Mouse (Mus musculus) limb, embryonic 11.5 days (tissue): ENCODE measurements around the gene Abhd17c. TPM values are rescaled to one million over a fixed set of nuclear protein-coding genes. Genes with fewer than 3 reads are reported as not detected.

Experiments used
- ATAC-seq: fragments of 200-750 bp; cut with Nextera tagmentation; 2 replicates; pipeline ENCODE4 v1.8.0; 2017; ENCODE audit warnings: low read depth; ENCODE audit not compliant: insufficient number of reproducible peaks, low FRiP score, low TSS enrichment
- DNase-seq: peaks from one replicate; pipeline ENCODE4 v3.0.0-alpha.2; 2015; ENCODE audit warnings: low spot score
- H3K27ac ChIP-seq: fragments of 300-500 bp; sonication (generic); replicated peaks from 2 replicates; pipeline ENCODE4 v1.5.1; 2014; ENCODE audit warnings: low read depth, mild to moderate bottlenecking, low read length
- H3K27me3 ChIP-seq: fragments of 300-500 bp; sonication (generic); 2 replicates; pipeline ENCODE4 v1.6.1; 2014; ENCODE audit warnings: mild to moderate bottlenecking, low read length, mixed read lengths; ENCODE audit not compliant: control insufficient read depth, insufficient read depth
- H3K36me3 ChIP-seq: fragments of 300-500 bp; sonication (generic); 2 replicates; pipeline ENCODE4 v1.6.1; 2014; ENCODE audit warnings: mild to moderate bottlenecking, low read length, moderate library complexity, mixed read lengths; ENCODE audit not compliant: control insufficient read depth, insufficient read depth
- H3K4me1 ChIP-seq: fragments of 300-500 bp; sonication (generic); 2 replicates; pipeline ENCODE4 v1.6.1; 2014; ENCODE audit warnings: low read length, mixed read lengths; ENCODE audit not compliant: control insufficient read depth, insufficient read depth
- H3K4me2 ChIP-seq: fragments of 300-500 bp; sonication (generic); 2 replicates; pipeline ENCODE4 v1.6.1; 2014; ENCODE audit warnings: low read depth, mild to moderate bottlenecking, moderate library complexity; ENCODE audit not compliant: severe bottlenecking
- H3K4me3 ChIP-seq: fragments of 300-500 bp; sonication (generic); 2 replicates; pipeline ENCODE4 v1.5.1; 2014; ENCODE audit warnings: low read depth, low read length
- H3K9ac ChIP-seq: fragments of 300-500 bp; sonication (generic); 2 replicates; pipeline ENCODE4 v1.6.1; 2014; ENCODE audit warnings: mild to moderate bottlenecking, low read length
- H3K9me3 ChIP-seq: fragments of 300-500 bp; sonication (generic); 2 replicates; pipeline ENCODE4 v1.6.1; 2016; ENCODE audit warnings: low read length; ENCODE audit not compliant: control insufficient read depth
- WGBS: fragments of 180-500 bp; shearing (Covaris S2); extraction: QIAGEN DNeasy Blood & Tissue Kit; methylation state at CpG from one replicate; pipeline ENCODE4 v1.1.7; 2014; 5-methylcytosine and 5-hydroxymethylcytosine counted together
- polyA plus RNA-seq: library from polyadenylated mRNA; unstranded; fragments of >200 nt; fragmentation: Nextera tagmentation; extraction: Ambion mirVana; gene quantifications from 2 replicates; pipeline ENCODE4 v1.2.1, GENCODE M21; 2014

Gene Abhd17c
- 51.8 and 57.1 TPM in 2 replicates for polyA plus RNA-seq

- WGBS: under 1% methylated on average over 88 of the region's 109 CpGs
- Histone ChIP-seq H3K9me3 (no peaks in the 10 kb centered on the region), H3K27ac (peak within 1 kb of the TSS; percentile 90), H3K4me3 (peak within 1 kb of the TSS; percentile 76), H3K36me3 (no peaks in the 10 kb centered on the region), H3K4me1 (peaks cover 12% of the 10 kb centered on the region), H3K9ac (peak within 1 kb of the TSS; percentile 94), H3K4me2 (peak within 1 kb of the TSS; percentile 66), H3K27me3 (no peaks in the 10 kb centered on the region)
- ATAC-seq: peak; percentile 75
- peak; percentile 77 for DNase-seq
Measured at GRCm38 (mm10) chr7:84151001-84151959, at the start of gene Abhd17c. Abhd17c (minus strand) TSS chr7:84151893.

GRCm38 (mm10) chr7:84197208-84197860 lies 45.6 kb upstream of the Abhd17c start:
- Histone ChIP-seq H3K27ac (no peak overlapping the region), H3K4me1 (no peaks in the 10 kb centered on the region), H3K9ac (no peak overlapping the region), H3K9me3 (no peaks in the 10 kb centered on the region), H3K27me3 (no peaks in the 10 kb centered on the region), H3K4me3 (no peak overlapping the region), H3K36me3 (no peaks in the 10 kb centered on the region), H3K4me2 (no peak overlapping the region)
- no peak for DNase-seq
- no peak for ATAC-seq
- WGBS: 85% methylated on average over 6 of the region's 6 CpGs

- H3K27ac ChIP-seq: no peak overlapping the region
- no peak overlapping the region for H3K9ac ChIP-seq
- no peaks in the 10 kb centered on the region for H3K27me3 ChIP-seq
- no peaks in the 10 kb centered on the region for H3K36me3 ChIP-seq
- ATAC-seq (no peak), DNase-seq (no peak)
- no peak overlapping the region for H3K4me3 ChIP-seq
- H3K9me3 ChIP-seq: no peaks in the 10 kb centered on the region
- WGBS: 84% methylated on average over 6 of the region's 6 CpGs
- H3K4me2 ChIP-seq: no peak overlapping the region
- H3K4me1 ChIP-seq: no peaks in the 10 kb centered on the region
Measured at GRCm38 (mm10) chr7:84196221-84196620, 44.5 kb upstream of the Abhd17c start.

GRCm38 (mm10) chr7:84192256-84192655 lies 40.6 kb upstream of the Abhd17c start:
- WGBS: 91% methylated on average over 3 of the region's 3 CpGs
- Histone ChIP-seq H3K36me3 (no peaks in the 10 kb centered on the region), H3K9me3 (no peaks in the 10 kb centered on the region), H3K4me3 (no peak overlapping the region), H3K4me2 (no peak overlapping the region), H3K27ac (no peak overlapping the region), H3K9ac (no peak overlapping the region), H3K4me1 (no peaks in the 10 kb centered on the region), H3K27me3 (no peaks in the 10 kb centered on the region)
- no peak for DNase-seq
- no peak for ATAC-seq

GRCm38 (mm10) chr7:84191476-84191875 lies 39.8 kb upstream of the Abhd17c start:
- Histone ChIP-seq H3K27me3 (no peaks in the 10 kb centered on the region), H3K4me1 (no peaks in the 10 kb centered on the region), H3K27ac (no peak overlapping the region), H3K4me2 (no peak overlapping the region), H3K9ac (no peak overlapping the region), H3K4me3 (no peak overlapping the region), H3K9me3 (no peaks in the 10 kb centered on the region), H3K36me3 (no peaks in the 10 kb centered on the region)
- ATAC-seq (no peak), DNase-seq (no peak)
- 86% methylated on average over 2 of the region's 2 CpGs for WGBS

GRCm38 (mm10) chr7:84188196-84188595 lies 36.5 kb upstream of the Abhd17c start:
- Histone ChIP-seq H3K4me1 (no peaks in the 10 kb centered on the region), H3K36me3 (no peaks in the 10 kb centered on the region)

GRCm38 (mm10) chr7:84185196-84185595 lies 33.5 kb upstream of the Abhd17c start:
- Histone ChIP-seq H3K36me3 (no peaks in the 10 kb centered on the region), H3K4me2 (no peak overlapping the region), H3K27ac (no peak overlapping the region), H3K4me3 (no peak overlapping the region), H3K27me3 (no peaks in the 10 kb centered on the region), H3K4me1 (no peaks in the 10 kb centered on the region), H3K9me3 (no peaks in the 10 kb centered on the region), H3K9ac (no peak overlapping the region)
- no peak for DNase-seq
- no peak for ATAC-seq
- WGBS: 85% methylated on average over 4 of the region's 4 CpGs

More at GRCm38 (mm10) chr7:84188196-84188595, 36.5 kb upstream of the Abhd17c start:
- H3K4me3 ChIP-seq: no peak overlapping the region
- H3K27ac ChIP-seq: no peak overlapping the region
- H3K9ac ChIP-seq: no peak overlapping the region
- DNase-seq: no peak
- H3K9me3 ChIP-seq: no peaks in the 10 kb centered on the region
- ATAC-seq: no peak
- H3K27me3 ChIP-seq: no peaks in the 10 kb centered on the region
- WGBS: 86% methylated on average over 5 of the region's 5 CpGs
- no peak overlapping the region for H3K4me2 ChIP-seq

GRCm38 (mm10) chr7:84184703-84185102 lies 33.0 kb upstream of the Abhd17c start:
- Histone ChIP-seq H3K36me3 (no peaks in the 10 kb centered on the region), H3K4me3 (no peak overlapping the region), H3K27me3 (no peaks in the 10 kb centered on the region), H3K27ac (no peak overlapping the region), H3K9me3 (no peaks in the 10 kb centered on the region), H3K4me2 (no peak overlapping the region), H3K9ac (no peak overlapping the region), H3K4me1 (no peaks in the 10 kb centered on the region)
- ATAC-seq (no peak), DNase-seq (peak; percentile 21)
- 69% methylated on average over 3 of the region's 3 CpGs for WGBS
